Mouse (Mus musculus): Measurements from ENCODE around the gene Pradc1. TPM values are rescaled to one million over a fixed set of nuclear protein-coding genes. Genes with fewer than 3 reads are reported as not detected.
A peak's percentile ranks its signal among the peaks of the same experiment; 100 is the strongest.

Gene Pradc1
- polyA plus RNA-seq, 1 experiment, result 9.6 TPM

GRCm38 (mm10) chr6:85478416-85478815 lies 26.6 kb upstream of the Pradc1 start:
- Histone ChIP-seq H3K4me3 (ENCODE audit: low read depth, low read length) (0 out of 2 replicates have a peak overlapping the region, but pooled peaks have one; percentile 5), H3K9ac (ENCODE audit: low read depth, poor library complexity, severe bottlenecking) (no peak overlapping the region), H3K27ac (ENCODE audit: insufficient read depth, low read length) (no peak overlapping the region), H3K4me1 (ENCODE audit: control insufficient read depth, insufficient read depth, low read length) (peaks cover 5% of the 10 kb centered on the region), H3K36me3 (ENCODE audit: control insufficient read depth, insufficient read depth, low read length, poor library complexity, severe bottlenecking) (no peaks in the 10 kb centered on the region), H3K27me3 (ENCODE audit: control insufficient read depth, insufficient read depth, low read length, poor library complexity, severe bottlenecking) (no peaks in the 10 kb centered on the region), H3K9me3 (replicated peaks; ENCODE audit: control insufficient read depth, insufficient read depth, low read length, poor library complexity, severe bottlenecking) (no peaks in the 10 kb centered on the region)
- TF ChIP-seq CTCF (IDR thresholded peaks at IDR 0.05; ENCODE audit: low read depth, low read length) (peak; percentile 17), EP300 (IDR thresholded peaks at IDR 0.05; ENCODE audit: insufficient read depth, low read depth, low read length) (no peak), POLR2A (IDR thresholded peaks at IDR 0.05; ENCODE audit: insufficient read depth, low read length) (no peak)

GRCm38 (mm10) chr6:85477366-85477917 lies 25.7 kb upstream of the Pradc1 start:
- peaks cover 5% of the 10 kb centered on the region for H3K4me1 ChIP-seq (ENCODE audit: control insufficient read depth, insufficient read depth, low read length)
- H3K27ac ChIP-seq (ENCODE audit: insufficient read depth, low read length), result no peak overlapping the region
- no peak overlapping the region for H3K9ac ChIP-seq (ENCODE audit: low read depth, poor library complexity, severe bottlenecking)
- H3K36me3 ChIP-seq (ENCODE audit: control insufficient read depth, insufficient read depth, low read length, poor library complexity, severe bottlenecking), result no peaks in the 10 kb centered on the region
- no peaks in the 10 kb centered on the region for H3K27me3 ChIP-seq (ENCODE audit: control insufficient read depth, insufficient read depth, low read length, poor library complexity, severe bottlenecking)
- H3K4me3 ChIP-seq (ENCODE audit: low read depth, low read length), result no peak overlapping the region
- H3K9me3 ChIP-seq (replicated peaks; ENCODE audit: control insufficient read depth, insufficient read depth, low read length, poor library complexity, severe bottlenecking), result no peaks in the 10 kb centered on the region
- no peak for TF ChIP-seq POLR2A (IDR thresholded peaks at IDR 0.05; ENCODE audit: insufficient read depth, low read length)
- TF ChIP-seq CTCF (IDR thresholded peaks at IDR 0.05; ENCODE audit: low read depth, low read length), result peak; percentile 92
- TF ChIP-seq EP300 (IDR thresholded peaks at IDR 0.05; ENCODE audit: insufficient read depth, low read depth, low read length), result no peak

GRCm38 (mm10) chr6:85475581-85475980 lies 23.8 kb upstream of the Pradc1 start:
- peaks cover 5% of the 10 kb centered on the region for H3K4me1 ChIP-seq (ENCODE audit: control insufficient read depth, insufficient read depth, low read length)
- H3K27ac ChIP-seq (ENCODE audit: insufficient read depth, low read length), result no peak overlapping the region
- H3K36me3 ChIP-seq (ENCODE audit: control insufficient read depth, insufficient read depth, low read length, poor library complexity, severe bottlenecking), result no peaks in the 10 kb centered on the region
- H3K4me3 ChIP-seq (ENCODE audit: low read depth, low read length), result no peak overlapping the region
- no peak overlapping the region for H3K9ac ChIP-seq (ENCODE audit: low read depth, poor library complexity, severe bottlenecking)
- no peak for TF ChIP-seq CTCF (IDR thresholded peaks at IDR 0.05; ENCODE audit: low read depth, low read length)
- H3K27me3 ChIP-seq (ENCODE audit: control insufficient read depth, insufficient read depth, low read length, poor library complexity, severe bottlenecking), result no peaks in the 10 kb centered on the region
- no peaks in the 10 kb centered on the region for H3K9me3 ChIP-seq (replicated peaks; ENCODE audit: control insufficient read depth, insufficient read depth, low read length, poor library complexity, severe bottlenecking)

- Histone ChIP-seq H3K4me3 (ENCODE audit: low read depth, low read length) (no peak overlapping the region), H3K27me3 (ENCODE audit: control insufficient read depth, insufficient read depth, low read length, poor library complexity, severe bottlenecking) (no peaks in the 10 kb centered on the region), H3K4me1 (ENCODE audit: control insufficient read depth, insufficient read depth, low read length) (peaks cover 5% of the 10 kb centered on the region), H3K9me3 (replicated peaks; ENCODE audit: control insufficient read depth, insufficient read depth, low read length, poor library complexity, severe bottlenecking) (no peaks in the 10 kb centered on the region), H3K27ac (ENCODE audit: insufficient read depth, low read length) (no peak overlapping the region), H3K36me3 (ENCODE audit: control insufficient read depth, insufficient read depth, low read length, poor library complexity, severe bottlenecking) (peaks cover 6% of the 10 kb centered on the region), H3K9ac (ENCODE audit: low read depth, poor library complexity, severe bottlenecking) (no peak overlapping the region)
- no peak for TF ChIP-seq EP300 (IDR thresholded peaks at IDR 0.05; ENCODE audit: insufficient read depth, low read depth, low read length)
- no peak for TF ChIP-seq POLR2A (IDR thresholded peaks at IDR 0.05; ENCODE audit: insufficient read depth, low read length)
- TF ChIP-seq CTCF (IDR thresholded peaks at IDR 0.05; ENCODE audit: low read depth, low read length), result no peak
Measured at GRCm38 (mm10) chr6:85472542-85472941, 20.8 kb upstream of the Pradc1 start.

GRCm38 (mm10) chr6:85471962-85472361 lies 20.2 kb upstream of the Pradc1 start:
- peaks cover 5% of the 10 kb centered on the region for H3K4me1 ChIP-seq (ENCODE audit: control insufficient read depth, insufficient read depth, low read length)
- TF ChIP-seq CTCF (IDR thresholded peaks at IDR 0.05; ENCODE audit: low read depth, low read length), result no peak
- TF ChIP-seq POLR2A (IDR thresholded peaks at IDR 0.05; ENCODE audit: insufficient read depth, low read length), result no peak
- no peak for TF ChIP-seq EP300 (IDR thresholded peaks at IDR 0.05; ENCODE audit: insufficient read depth, low read depth, low read length)
- H3K9me3 ChIP-seq (replicated peaks; ENCODE audit: control insufficient read depth, insufficient read depth, low read length, poor library complexity, severe bottlenecking), result no peaks in the 10 kb centered on the region
- no peak overlapping the region for H3K9ac ChIP-seq (ENCODE audit: low read depth, poor library complexity, severe bottlenecking)
- H3K4me3 ChIP-seq (ENCODE audit: low read depth, low read length), result no peak overlapping the region
- H3K27me3 ChIP-seq (ENCODE audit: control insufficient read depth, insufficient read depth, low read length, poor library complexity, severe bottlenecking), result no peaks in the 10 kb centered on the region
- H3K27ac ChIP-seq (ENCODE audit: insufficient read depth, low read length), result no peak overlapping the region
- H3K36me3 ChIP-seq (ENCODE audit: control insufficient read depth, insufficient read depth, low read length, poor library complexity, severe bottlenecking), result peaks cover 12% of the 10 kb centered on the region

- Histone ChIP-seq H3K9ac (ENCODE audit: low read depth, poor library complexity, severe bottlenecking) (no peak overlapping the region), H3K4me3 (ENCODE audit: low read depth, low read length) (no peak overlapping the region), H3K27ac (ENCODE audit: insufficient read depth, low read length) (no peak overlapping the region), H3K9me3 (replicated peaks; ENCODE audit: control insufficient read depth, insufficient read depth, low read length, poor library complexity, severe bottlenecking) (no peaks in the 10 kb centered on the region), H3K36me3 (ENCODE audit: control insufficient read depth, insufficient read depth, low read length, poor library complexity, severe bottlenecking) (peaks cover 33% of the 10 kb centered on the region), H3K4me1 (ENCODE audit: control insufficient read depth, insufficient read depth, low read length) (no peaks in the 10 kb centered on the region), H3K27me3 (ENCODE audit: control insufficient read depth, insufficient read depth, low read length, poor library complexity, severe bottlenecking) (no peaks in the 10 kb centered on the region)
- TF ChIP-seq CTCF (IDR thresholded peaks at IDR 0.05; ENCODE audit: low read depth, low read length) (no peak), EP300 (IDR thresholded peaks at IDR 0.05; ENCODE audit: insufficient read depth, low read depth, low read length) (no peak), POLR2A (IDR thresholded peaks at IDR 0.05; ENCODE audit: insufficient read depth, low read length) (no peak)
Measured at GRCm38 (mm10) chr6:85469660-85470430, 18.1 kb upstream of the Pradc1 start.
